Mouse (Mus musculus) forebrain, embryonic 12.5 days (tissue): Measurements from ENCODE around the gene Xpa. TPM values are rescaled to one million over a fixed set of nuclear protein-coding genes. Genes with fewer than 3 reads are reported as not detected.
A peak's percentile ranks its signal among the peaks of the same experiment; 100 is the strongest.
"Not testable (repeated sequence)": the region's sequence is repeated elsewhere in the genome, so short reads cannot be mapped to it uniquely, and the experiment has no call there.

Experiments used
- ATAC-seq: fragments of 200-750 bp; cut with Nextera tagmentation; 2 replicates; pipeline ENCODE4 v1.8.0; 2017; ENCODE audit warnings: moderate TSS enrichment; ENCODE audit not compliant: low FRiP score
- H3K27ac ChIP-seq: fragments of 300-500 bp; sonication (generic); 2 replicates; pipeline ENCODE4 v1.5.1; 2016; ENCODE audit warnings: mild to moderate bottlenecking
- H3K27me3 ChIP-seq: fragments of 300-500 bp; sonication (generic); 2 replicates; pipeline ENCODE4 v1.6.1; 2016; ENCODE audit warnings: mild to moderate bottlenecking
- H3K36me3 ChIP-seq: fragments of 300-500 bp; sonication (generic); replicated peaks from 2 replicates; pipeline ENCODE4 v1.6.1; 2016; ENCODE audit warnings: mild to moderate bottlenecking
- H3K4me1 ChIP-seq: fragments of 300-500 bp; sonication (generic); 2 replicates; pipeline ENCODE4 v1.6.1; 2016
- H3K4me2 ChIP-seq: fragments of 300-500 bp; sonication (generic); 2 replicates; pipeline ENCODE4 v1.6.1; 2016; ENCODE audit warnings: mild to moderate bottlenecking, moderate library complexity
- H3K4me3 ChIP-seq: fragments of 300-500 bp; sonication (generic); replicated peaks from 2 replicates; pipeline ENCODE4 v1.5.1; 2016; ENCODE audit warnings: mild to moderate bottlenecking
- H3K9ac ChIP-seq: fragments of 300-500 bp; sonication (generic); 2 replicates; pipeline ENCODE4 v1.6.1; 2016; ENCODE audit warnings: mild to moderate bottlenecking
- H3K9me3 ChIP-seq: fragments of 300-500 bp; sonication (generic); 2 replicates; pipeline ENCODE4 v1.6.1; 2016
- WGBS: fragments of 180-500 bp; shearing (Covaris S2); methylation state at CpG from one replicate; pipeline ENCODE4 v1.1.7; 2016; 5-methylcytosine and 5-hydroxymethylcytosine counted together
- polyA plus RNA-seq: library from polyadenylated mRNA; unstranded; fragments of >200 nt; fragmentation: Nextera tagmentation; extraction: Ambion mirVana; gene quantifications from 2 replicates; pipeline ENCODE4 v1.2.1, GENCODE M21; 2016

The Xpa gene
- 27.6 and 35.3 TPM in 2 replicates for polyA plus RNA-seq

GRCm38 (mm10) chr4:46195781-46196487, at the start of gene Xpa:
Xpa (minus strand) TSS chr4:46196311.
- Histone ChIP-seq H3K36me3 (peaks cover 5% of the 10 kb centered on the region), H3K4me2 (peak within 1 kb of the TSS; percentile 81), H3K27me3 (peaks cover 21% of the 10 kb centered on the region), H3K27ac (peak within 1 kb of the TSS; percentile 93), H3K9me3 (no peaks in the 10 kb centered on the region), H3K9ac (peak within 1 kb of the TSS; percentile 97), H3K4me1 (peaks cover 33% of the 10 kb centered on the region), H3K4me3 (peak within 1 kb of the TSS; percentile 94)
- ATAC-seq: peak; percentile 97
- WGBS: under 1% methylated on average over 53 of the region's 70 CpGs

- H3K27me3 ChIP-seq: no peaks in the 10 kb centered on the region
- H3K4me2 ChIP-seq: no peak overlapping the region
- H3K4me1 ChIP-seq: no peaks in the 10 kb centered on the region
- no peaks in the 10 kb centered on the region for H3K9me3 ChIP-seq
- WGBS: 85% methylated on average over 3 of the region's 3 CpGs
- H3K4me3 ChIP-seq: no peak overlapping the region
- no peak overlapping the region for H3K9ac ChIP-seq
- no peak overlapping the region for H3K27ac ChIP-seq
- H3K36me3 ChIP-seq: no peaks in the 10 kb centered on the region
- ATAC-seq: no peak
These were observed 39.8 kb upstream of the Xpa start for GRCm38 (mm10) chr4:46235871-46236270.

- Histone ChIP-seq H3K9ac (no peak overlapping the region), H3K4me1 (no peaks in the 10 kb centered on the region), H3K36me3 (no peaks in the 10 kb centered on the region), H3K27me3 (no peaks in the 10 kb centered on the region), H3K4me2 (no peak overlapping the region), H3K9me3 (no peaks in the 10 kb centered on the region), H3K27ac (no peak overlapping the region), H3K4me3 (no peak overlapping the region)
- WGBS: 86% methylated on average over 5 of the region's 5 CpGs
- no peak for ATAC-seq
These were observed 38.6 kb upstream of the Xpa start for GRCm38 (mm10) chr4:46234739-46235138.

GRCm38 (mm10) chr4:46226972-46227535, 30.9 kb upstream of the Xpa start:
- H3K9ac ChIP-seq: no peak overlapping the region
- no peak overlapping the region for H3K4me2 ChIP-seq
- H3K4me3 ChIP-seq: no peak overlapping the region
- ATAC-seq: no peak
- H3K9me3 ChIP-seq: no peaks in the 10 kb centered on the region
- H3K36me3 ChIP-seq: no peaks in the 10 kb centered on the region
- 0 out of 2 replicates have a peak, but pooled peaks cover 6% of the 10 kb centered on the region for H3K4me1 ChIP-seq
- no peak overlapping the region for H3K27ac ChIP-seq
- WGBS: 49% methylated on average over 19 of the region's 19 CpGs
- peaks cover 7% of the 10 kb centered on the region; the same call in 1 of the 2 replicates for H3K27me3 ChIP-seq

GRCm38 (mm10) chr4:46221090-46221489, 25.0 kb upstream of the Xpa start:
- no peak for ATAC-seq
- H3K9ac ChIP-seq: no peak overlapping the region

GRCm38 (mm10) chr4:46202562-46203126, 6.5 kb upstream of the Xpa start:
- Histone ChIP-seq H3K27ac (no peak overlapping the region), H3K36me3 (no peaks in the 10 kb centered on the region), H3K27me3 (peaks cover 28% of the 10 kb centered on the region), H3K4me3 (peak overlapping the region; percentile 27), H3K4me1 (peaks cover 8% of the 10 kb centered on the region), H3K4me2 (peak overlapping the region; percentile 57), H3K9me3 (no peaks in the 10 kb centered on the region), H3K9ac (peak overlapping the region; percentile 38; the same call in 1 of the 2 replicates)
- 3% methylated on average over 23 of the region's 23 CpGs for WGBS
- ATAC-seq: peak; percentile 60; the same call in 1 of the 2 replicates

More at GRCm38 (mm10) chr4:46221090-46221489, 25.0 kb upstream of the Xpa start:
- Histone ChIP-seq H3K4me3 (no peak overlapping the region), H3K36me3 (no peaks in the 10 kb centered on the region), H3K9me3 (no peaks in the 10 kb centered on the region), H3K4me2 (no peak overlapping the region), H3K27me3 (0 out of 2 replicates have a peak, but pooled peaks cover 3% of the 10 kb centered on the region), H3K27ac (no peak overlapping the region), H3K4me1 (no peaks in the 10 kb centered on the region)
- 87% methylated on average over 3 of the region's 3 CpGs for WGBS

- Histone ChIP-seq H3K27me3 (peaks cover 35% of the 10 kb centered on the region), H3K4me3 (peak overlapping the region; percentile 27), H3K4me2 (peak overlapping the region; percentile 57), H3K9ac (peak overlapping the region; percentile 38; the same call in 1 of the 2 replicates), H3K4me1 (peaks cover 8% of the 10 kb centered on the region), H3K9me3 (no peaks in the 10 kb centered on the region), H3K36me3 (no peaks in the 10 kb centered on the region), H3K27ac (no peak overlapping the region)
- 9% methylated on average over 7 of the region's 7 CpGs for WGBS
- peak; percentile 75 for ATAC-seq
These were observed 5.9 kb upstream of the Xpa start for GRCm38 (mm10) chr4:46201834-46202561.

GRCm38 (mm10) chr4:46198064-46198463, 2.0 kb upstream of the Xpa start:
- H3K4me2 ChIP-seq: no peak overlapping the region
- 70% methylated on average over 5 of the region's 5 CpGs for WGBS
- peaks cover 36% of the 10 kb centered on the region for H3K27me3 ChIP-seq
- ATAC-seq: no peak
- H3K4me3 ChIP-seq: no peak overlapping the region
- H3K27ac ChIP-seq: no peak overlapping the region
- H3K9ac ChIP-seq: no peak overlapping the region
- peaks cover 39% of the 10 kb centered on the region for H3K4me1 ChIP-seq
- no peaks in the 10 kb centered on the region for H3K36me3 ChIP-seq
- H3K9me3 ChIP-seq: no peaks in the 10 kb centered on the region

- ATAC-seq: peak; percentile 18
- Histone ChIP-seq H3K4me2 (peak overlapping the region; percentile 81), H3K27me3 (peaks cover 25% of the 10 kb centered on the region), H3K36me3 (no peaks in the 10 kb centered on the region), H3K27ac (0 out of 2 replicates have a peak overlapping the region, but pooled peaks have one; percentile 42), H3K9me3 (no peaks in the 10 kb centered on the region), H3K4me1 (peaks cover 33% of the 10 kb centered on the region), H3K4me3 (peak overlapping the region; percentile 94), H3K9ac (peak overlapping the region; percentile 97)
- 42% methylated on average over 6 of the region's 6 CpGs for WGBS
These were observed 402 bp upstream of the Xpa start for GRCm38 (mm10) chr4:46196513-46196912.

GRCm38 (mm10) chr4:46192011-46192410, 4.1 kb downstream of the Xpa start:
- H3K9me3 ChIP-seq, ATAC-seq, H3K4me2 ChIP-seq, H3K9ac ChIP-seq, H3K27ac ChIP-seq, H3K27me3 ChIP-seq, H3K4me3 ChIP-seq: not testable (repeated sequence)
- H3K36me3 ChIP-seq: peaks cover 41% of the 10 kb centered on the region
- peaks cover 32% of the 10 kb centered on the region for H3K4me1 ChIP-seq

- Histone ChIP-seq H3K27ac (no peak overlapping the region), H3K36me3 (peaks cover 85% of the 10 kb centered on the region), H3K9ac (no peak overlapping the region), H3K4me3 (no peak overlapping the region), H3K4me2 (no peak overlapping the region), H3K27me3 (no peaks in the 10 kb centered on the region), H3K9me3 (no peaks in the 10 kb centered on the region), H3K4me1 (no peaks in the 10 kb centered on the region)
- 74% methylated on average over 3 of the region's 3 CpGs for WGBS
- no peak for ATAC-seq
These were observed 9.6 kb downstream of the Xpa start for GRCm38 (mm10) chr4:46186466-46186865.

GRCm38 (mm10) chr4:46185890-46186289, 10.2 kb downstream of the Xpa start:
- Histone ChIP-seq H3K9me3 (no peaks in the 10 kb centered on the region), H3K4me3 (no peak overlapping the region), H3K27me3 (no peaks in the 10 kb centered on the region), H3K4me2 (no peak overlapping the region), H3K36me3 (peaks cover 85% of the 10 kb centered on the region), H3K4me1 (no peaks in the 10 kb centered on the region), H3K9ac (no peak overlapping the region), H3K27ac (no peak overlapping the region)
- 81% methylated on average over 9 of the region's 9 CpGs for WGBS
- ATAC-seq: no peak
